Mouse (Mus musculus) c-Kit-negative CD71-positive TER-119-positive erythroid progenitor cells, embryonic 14.5 days (primary cell): Measurements from ENCODE around the gene Ttc7b.

ENCODE experiments used
- DNase-seq: peaks from one replicate; pipeline ENCODE4 v3.0.0-alpha.2; 2013; ENCODE audit warnings: low read depth, low spot score

The Ttc7b gene

DNA sequence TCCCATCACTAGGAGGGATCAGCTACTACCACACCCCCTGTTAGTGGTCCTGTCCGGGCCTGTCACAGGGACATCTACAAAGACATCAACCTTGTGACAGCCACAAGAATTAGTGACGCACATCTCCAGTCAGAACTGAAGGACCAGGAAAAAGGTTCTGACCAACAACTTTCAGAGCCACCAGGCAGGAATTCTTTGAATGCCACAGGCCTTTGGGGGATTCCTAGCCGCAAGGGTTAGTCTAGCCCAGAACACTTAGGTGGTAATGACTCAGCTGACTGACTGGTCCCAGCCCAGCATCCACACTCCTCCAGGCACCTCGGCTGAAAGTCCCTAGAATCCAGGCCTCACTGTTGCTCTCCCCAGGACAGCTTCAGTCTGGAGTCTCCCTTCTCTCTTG, 240.7 kb downstream of the Ttc7b start:
- no peak for DNase-seq

- DNase-seq, result no peak
These were observed 242.3 kb downstream of the Ttc7b start for GRCm38 (mm10) chr12:100278358-100278757.

- DNase-seq, result no peak
These were observed 243.1 kb downstream of the Ttc7b start for GRCm38 (mm10) chr12:100277534-100277905.

GRCm38 (mm10) chr12:100276607-100277533, 243.8 kb downstream of the Ttc7b start:
- no peak for DNase-seq

DNA sequence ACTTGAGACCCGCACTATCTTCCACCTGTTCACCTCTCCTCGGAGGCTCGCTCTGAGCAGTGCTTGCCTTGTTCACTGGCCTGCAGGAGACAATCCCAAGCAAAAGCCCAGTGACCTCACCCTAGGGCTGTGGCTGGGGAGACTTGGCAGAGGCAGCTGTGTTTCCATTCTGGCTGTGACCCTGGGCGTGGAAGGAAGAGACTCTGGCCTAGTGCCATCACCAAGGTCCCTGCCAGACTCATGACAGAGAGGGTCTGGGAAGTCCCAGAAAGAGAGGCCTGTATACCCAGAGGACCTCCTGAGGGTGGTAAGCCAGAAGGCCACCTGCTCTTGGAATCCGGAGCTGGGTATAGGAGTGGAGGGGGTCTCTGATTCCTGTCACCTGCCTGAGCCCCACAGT, 244.8 kb downstream of the Ttc7b start:
- no peak for DNase-seq

- no peak for DNase-seq
These were observed 247.6 kb downstream of the Ttc7b start for GRCm38 (mm10) chr12:100273033-100273432.

DNA sequence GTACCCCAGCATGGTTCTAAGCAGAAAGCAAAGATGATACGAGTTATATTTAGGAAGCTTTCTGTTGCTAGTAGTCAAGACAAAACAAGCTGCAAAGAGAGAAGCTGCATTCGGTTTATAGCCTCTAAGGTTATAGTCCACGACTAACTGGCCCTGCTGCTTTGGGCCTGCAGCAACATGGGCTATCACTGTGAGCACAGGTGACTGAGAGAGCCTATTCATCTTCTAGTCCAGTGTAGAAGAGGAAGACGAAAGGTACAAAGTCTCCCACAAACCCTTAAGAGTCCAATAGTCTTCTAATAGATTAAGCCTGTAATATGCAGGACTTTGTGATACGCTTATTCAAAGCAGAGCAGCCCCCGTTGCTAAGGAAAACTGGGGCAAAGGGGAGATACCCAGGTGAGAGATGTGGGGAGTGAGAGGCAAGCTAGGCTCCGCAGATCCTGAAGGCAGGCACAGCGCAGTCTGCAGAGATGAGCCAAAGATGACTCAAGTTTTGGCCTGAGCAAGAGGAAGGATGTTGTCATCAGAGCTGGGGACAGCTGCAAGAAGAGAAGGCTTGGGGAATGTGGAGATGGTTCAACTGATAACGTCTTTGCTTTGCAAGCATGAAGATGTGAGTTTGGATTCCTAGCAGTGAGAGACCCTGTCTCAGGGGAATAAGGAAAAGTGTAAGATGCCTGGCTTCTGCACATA, 250.5 kb downstream of the Ttc7b start:
- no peak for DNase-seq

GRCm38 (mm10) chr12:100268011-100268410, 252.6 kb downstream of the Ttc7b start:
- no peak for DNase-seq

- no peak for DNase-seq
These were observed 254.9 kb downstream of the Ttc7b start for GRCm38 (mm10) chr12:100265546-100266309.

GRCm38 (mm10) chr12:100264941-100265340, 255.7 kb downstream of the Ttc7b start:
- DNase-seq, result no peak

DNA sequence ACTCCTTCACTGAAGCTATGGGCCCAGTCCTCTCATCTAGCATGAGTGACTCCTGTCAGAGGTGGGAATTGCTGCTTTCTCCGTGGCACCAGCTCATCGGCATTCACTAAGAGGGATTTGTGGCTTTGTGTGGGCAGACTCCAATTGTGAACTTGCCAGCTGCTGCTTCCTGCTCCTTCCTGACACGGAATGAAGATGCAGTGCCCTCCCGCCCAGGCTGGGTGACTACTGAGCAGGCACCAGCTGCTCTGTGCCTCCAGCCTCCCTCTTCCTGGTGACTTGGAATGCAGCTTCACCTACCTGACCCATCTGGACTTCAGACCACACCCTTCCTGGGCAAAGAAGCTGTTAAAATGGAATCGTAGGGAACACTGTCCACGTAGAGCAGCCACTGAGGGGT, 257.8 kb downstream of the Ttc7b start:
- no peak for DNase-seq

- no peak for DNase-seq
These were observed 258.9 kb downstream of the Ttc7b start for GRCm38 (mm10) chr12:100261761-100262160.

- no peak for DNase-seq
These were observed 260.5 kb downstream of the Ttc7b start for GRCm38 (mm10) chr12:100260151-100260550.

- no peak for DNase-seq
These were observed 262.8 kb downstream of the Ttc7b start for GRCm38 (mm10) chr12:100257779-100258178.

DNA sequence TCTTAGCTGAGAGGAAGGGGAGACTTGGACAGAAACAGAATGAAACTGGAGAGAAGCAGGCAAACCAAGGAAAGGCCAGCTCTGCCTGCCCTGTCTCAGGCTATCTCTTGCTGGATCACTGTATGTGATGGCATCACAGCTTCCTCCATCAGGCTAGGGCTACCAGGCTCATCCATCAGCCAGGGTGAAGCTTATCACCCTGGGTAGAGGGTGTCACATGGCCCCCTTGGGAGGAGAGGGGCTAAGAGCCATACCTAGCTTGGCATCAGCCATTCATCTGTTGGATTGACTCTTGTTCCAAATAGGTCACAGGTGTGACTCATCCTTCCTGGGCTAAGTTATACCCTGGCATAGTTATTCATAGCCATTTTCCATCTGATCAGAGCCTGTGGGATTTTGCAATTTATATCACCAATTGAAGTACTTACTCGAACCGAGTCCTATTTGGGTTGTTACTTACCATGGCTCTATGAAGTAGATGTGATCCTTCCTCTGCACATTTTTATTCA, 265.1 kb downstream of the Ttc7b start:
- DNase-seq, result no peak

- no peak for DNase-seq
These were observed 266.2 kb downstream of the Ttc7b start for GRCm38 (mm10) chr12:100254471-100254870.
